Mouse (Mus musculus): Measurements from ENCODE around the gene Tgfbr2.

- TF ChIP-seq POLR2A (IDR thresholded peaks at IDR 0.05; ENCODE audit: borderline replicate concordance, insufficient read depth, low read length) (no peak), CTCF (IDR thresholded peaks at IDR 0.05; ENCODE audit: borderline replicate concordance, insufficient read depth, low read depth, low read length) (no peak)
Observed at GRCm38 (mm10) chr9:116223368-116223767, 48.2 kb upstream of the Tgfbr2 start.

Data from cerebellum, adult 2 months (tissue).